Mouse (Mus musculus): Measurements from ENCODE around the gene Ubald1.

GRCm38 (mm10) chr16:4905591-4905990 is 25.5 kb upstream of the Ubald1 start:
- TF ChIP-seq EP300 (IDR thresholded peaks at IDR 0.05; ENCODE audit: insufficient read depth, low read depth, low read length): no peak
- no peak for TF ChIP-seq CTCF (IDR thresholded peaks at IDR 0.05; ENCODE audit: low read depth, low read length)
- TF ChIP-seq POLR2A (IDR thresholded peaks at IDR 0.05; ENCODE audit: insufficient read depth, low read length): no peak

Data from ES-Bruce4 (cell line).